Comparison of ENCODE assay signal across 33 mouse cellular contexts in genomic region chr9:25142988-25143387, GRCm38 (mm10). TPM values are rescaled to one million over a fixed set of nuclear protein-coding genes. Genes with fewer than 3 reads are reported as not detected.
A peak's percentile ranks its signal among the peaks of the same experiment; 100 is the strongest.
DNase-seq lines count a peak whose midpoint lies in the region; ATAC-seq and TF ChIP-seq lines count a peak whose summit lies in the region.
"Had no signal": no experiment of that assay in that cellular context is flagged by ENCODE, and none has a peak within 500 bp of the region (broad histone marks: within the 10 kb centered on the region; RNA-seq: fewer than 3 reads in every experiment).

No protein-coding gene starts in this region.

- DNase-seq in liver, embryonic 11.5 days (ENCODE audit: low spot score), result no peak
- DNase-seq in liver, postnatal 0 days, result no peak
- DNase-seq in G1E (ENCODE audit: low spot score), result no peak
- no peak for DNase-seq in heart, adult 2 months
- DNase-seq in natural killer cell, adult 2 months (ENCODE audit: low spot score in 2 of 2), result no peak
- no peak for DNase-seq in c-Kit-positive CD71-positive TER-119-positive erythroid progenitor cells, embryonic 14.5 days (ENCODE audit: low spot score)
- DNase-seq: adrenal gland, adult 2 months; adrenal gland, postnatal 25 days; cerebellum, adult 18-20 months; cerebellum, adult 9-10 months; cerebellum, postnatal 14 days; gastrocnemius, postnatal 25 days; heart, adult 18-20 months; heart, postnatal 14 days; heart, postnatal 4 days had no signal

- TF ChIP-seq EP300 in liver, postnatal 0 days (IDR thresholded peaks at IDR 0.05; ENCODE audit: low read depth), result no peak
- no peak for TF ChIP-seq EP300 in heart, adult 2 months (IDR thresholded peaks at IDR 0.05; ENCODE audit: insufficient read depth, low read depth, low read length)

- no peak for TF ChIP-seq CTCF in liver, postnatal 0 days (IDR thresholded peaks at IDR 0.05; ENCODE audit: low read depth)
- TF ChIP-seq CTCF in G1E (IDR thresholded peaks at IDR 0.05; ENCODE audit: low read depth, low read length), result no peak
- no peak for TF ChIP-seq CTCF in heart, adult 2 months (IDR thresholded peaks at IDR 0.05)

- H3K36me3 ChIP-seq in liver, embryonic 11.5 days (ENCODE audit: control insufficient read depth, insufficient read depth, low read length), result no peaks in the 10 kb centered on the region
- H3K36me3 ChIP-seq in liver, postnatal 0 days (replicated peaks; ENCODE audit: insufficient read depth, low read length), result no peaks in the 10 kb centered on the region
- H3K36me3 ChIP-seq in G1E (replicated peaks), result peaks cover 8% of the 10 kb centered on the region
- H3K36me3 ChIP-seq in heart, adult 2 months (ENCODE audit: control insufficient read depth, insufficient read depth, low read length), result peaks cover 40% of the 10 kb centered on the region
- H3K36me3 ChIP-seq: embryonic facial prominence, embryonic 12.5 days; embryonic facial prominence, embryonic 15.5 days; forebrain, embryonic 12.5 days; heart, embryonic 10.5 days had no signal

- no peak overlapping the region for H3K4me2 ChIP-seq in liver, embryonic 11.5 days
- H3K4me2 ChIP-seq in liver, postnatal 0 days (ENCODE audit: low read depth, low read length), result no peak overlapping the region
- H3K4me2 ChIP-seq: embryonic facial prominence, embryonic 12.5 days; embryonic facial prominence, embryonic 15.5 days; forebrain, embryonic 12.5 days; heart, embryonic 13.5 days; hindbrain, embryonic 14.5 days had no signal

- H3K4me1 ChIP-seq in liver, embryonic 11.5 days (replicated peaks; ENCODE audit: control insufficient read depth, insufficient read depth, low read length), result peaks cover 7% of the 10 kb centered on the region
- peaks cover 16% of the 10 kb centered on the region for H3K4me1 ChIP-seq in liver, postnatal 0 days (ENCODE audit: insufficient read depth)
- peaks cover 50% of the 10 kb centered on the region for H3K4me1 ChIP-seq in G1E (ENCODE audit: insufficient read depth, low read depth, low read length)
- H3K4me1 ChIP-seq in heart, adult 2 months (ENCODE audit: control insufficient read depth, insufficient read depth, low read length), result peaks cover 10% of the 10 kb centered on the region
- H3K4me1 ChIP-seq: embryonic facial prominence, embryonic 12.5 days; embryonic facial prominence, embryonic 15.5 days had no signal

- 76% methylated on average over 1 of the region's 1 CpGs for WGBS in liver, embryonic 11.5 days
- WGBS in liver, postnatal 0 days (ENCODE audit: insufficient replicate concordance), result 61% methylated on average over 1 of the region's 1 CpGs
- WGBS in heart, adult 2 months, result 93% methylated on average over 1 of the region's 1 CpGs

- peak; percentile 49 for ATAC-seq in liver, embryonic 11.5 days (replicated peaks; ENCODE audit: low FRiP score)
- no peak for ATAC-seq in liver, postnatal 0 days
- peak; percentile 35; the same call in 1 of the 2 replicates for ATAC-seq in G1E (ENCODE audit: extremely low read depth, insufficient number of reproducible peaks, low FRiP score, poor library complexity, severe bottlenecking)
- ATAC-seq in erythroid progenitor cell, adult 5-6 weeks (replicated peaks; ENCODE audit: low FRiP score, poor library complexity, severe bottlenecking), result 0 out of 2 replicates have a peak, but pooled peaks have one; percentile 53
- ATAC-seq: CD4-positive, CD25-positive, alpha-beta regulatory T cell, adult 4 months; forebrain, embryonic 16.5 days; hindbrain, postnatal 0 days; inflammation-experienced regulatory T-cells, adult 6 months; intestine, embryonic 16.5 days had no signal

- no peak for TF ChIP-seq POLR2A in heart, adult 2 months (IDR thresholded peaks at IDR 0.05; ENCODE audit: insufficient read depth, low read depth, low read length)

- no peak overlapping the region for H3K27ac ChIP-seq in liver, embryonic 11.5 days (ENCODE audit: low read depth, low read length)
- H3K27ac ChIP-seq in liver, postnatal 0 days (ENCODE audit: low read depth), result no peak overlapping the region
- H3K27ac ChIP-seq in heart, adult 2 months, result no peak overlapping the region
- H3K27ac ChIP-seq: embryonic facial prominence, embryonic 12.5 days; embryonic facial prominence, embryonic 15.5 days; forebrain, embryonic 12.5 days; heart, embryonic 10.5 days; heart, embryonic 13.5 days; hindbrain, embryonic 14.5 days; hindbrain, postnatal 0 days had no signal

- no peak overlapping the region for H3K4me3 ChIP-seq in liver, embryonic 11.5 days (ENCODE audit: low read depth, low read length)
- no peak overlapping the region for H3K4me3 ChIP-seq in liver, postnatal 0 days (ENCODE audit: low read depth, low read length)
- no peak overlapping the region for H3K4me3 ChIP-seq in G1E (ENCODE audit: low read depth, low read length)
- H3K4me3 ChIP-seq in heart, adult 2 months, result no peak overlapping the region
- H3K4me3 ChIP-seq: embryonic facial prominence, embryonic 12.5 days; embryonic facial prominence, embryonic 15.5 days; forebrain, embryonic 12.5 days; heart, embryonic 10.5 days; heart, embryonic 13.5 days had no signal

- peaks cover 3% of the 10 kb centered on the region for H3K79me2 ChIP-seq in heart, adult 2 months (replicated peaks; ENCODE audit: control insufficient read depth, insufficient read depth, low read length)

- H3K9me3 ChIP-seq in liver, embryonic 11.5 days (ENCODE audit: control insufficient read depth, low read length), result no peaks in the 10 kb centered on the region
- no peaks in the 10 kb centered on the region for H3K9me3 ChIP-seq in liver, postnatal 0 days (ENCODE audit: low read length)
- no peaks in the 10 kb centered on the region for H3K9me3 ChIP-seq in G1E (replicated peaks)
- H3K9me3 ChIP-seq: embryonic facial prominence, embryonic 12.5 days; embryonic facial prominence, embryonic 15.5 days; forebrain, embryonic 12.5 days; heart, embryonic 10.5 days; heart, embryonic 13.5 days had no signal

- no peaks in the 10 kb centered on the region for H3K27me3 ChIP-seq in liver, embryonic 11.5 days (replicated peaks; ENCODE audit: control insufficient read depth, insufficient read depth, low read length)
- H3K27me3 ChIP-seq in liver, postnatal 0 days (ENCODE audit: insufficient read depth, low read length), result no peaks in the 10 kb centered on the region
- H3K27me3 ChIP-seq in G1E (ENCODE audit: insufficient read depth, low read length), result no peaks in the 10 kb centered on the region
- H3K27me3 ChIP-seq in heart, adult 2 months (ENCODE audit: control insufficient read depth, insufficient read depth, low read length), result no peaks in the 10 kb centered on the region
- H3K27me3 ChIP-seq: embryonic facial prominence, embryonic 12.5 days; embryonic facial prominence, embryonic 15.5 days; forebrain, embryonic 12.5 days; heart, embryonic 13.5 days had no signal

- no peak overlapping the region for H3K9ac ChIP-seq in liver, embryonic 11.5 days (ENCODE audit: low read depth, low read length)
- H3K9ac ChIP-seq in liver, postnatal 0 days (replicated peaks), result no peak overlapping the region
- no peak overlapping the region for H3K9ac ChIP-seq in heart, adult 2 months (ENCODE audit: low read depth, low read length)
- H3K9ac ChIP-seq: embryonic facial prominence, embryonic 12.5 days; embryonic facial prominence, embryonic 15.5 days; forebrain, embryonic 12.5 days; heart, embryonic 13.5 days; hindbrain, embryonic 14.5 days had no signal

- intact Hi-C loops in heart, adult 2 months (cut with DNase I), result no loop called here

RNA-seq across cellular contexts. Expression of gene Herpud2, which starts 8.6 kb away (rescaled TPM):
- 23.2 and 27.0 TPM in 2 replicates for polyA plus RNA-seq in liver, embryonic 11.5 days (2014; fragmentation: Nextera tagmentation; extraction: Ambion mirVana)
- 12.7 and 13.7 TPM in 2 replicates for polyA plus RNA-seq in liver, postnatal 0 days (2015; fragmentation: Nextera tagmentation; extraction: Ambion mirVana)
- total RNA-seq in G1E (2014; fragmentation: Nextera tagmentation) (35.3 and 46.9 TPM in 2 replicates), G1E (2017) (13.7 and 14.0 TPM in 2 replicates)
- 15.6 and 19.2 TPM in 2 replicates for polyA plus RNA-seq in G1E (2012)
- total RNA-seq in erythroid progenitor cell, adult 5-6 weeks (2015; ENCODE audit: low replicate concordance), result 27.0 and 38.6 TPM in 2 replicates
- 22.3 and 26.6 TPM in 2 replicates for total RNA-seq in erythroid progenitor cell, adult 5-6 weeks (2017; ENCODE audit: low replicate concordance)
- 10 to 100 TPM; 34.6 to 38.9 TPM for total RNA-seq in heart, adult 2 months (2021)
- polyA plus RNA-seq in heart, adult 2 months (2012; rRNA removed), result 24.9 and 27.1 TPM in 2 replicates

RNA-seq across cellular contexts. Expression of gene Gm10181, which starts 53.8 kb away (rescaled TPM):
- polyA plus RNA-seq in liver, embryonic 11.5 days (2014; fragmentation: Nextera tagmentation; extraction: Ambion mirVana), result not detected in 2 replicates
- polyA plus RNA-seq in liver, postnatal 0 days (2015; fragmentation: Nextera tagmentation; extraction: Ambion mirVana), result not detected in 2 replicates
- not detected in 2 replicates for total RNA-seq in G1E (2014; fragmentation: Nextera tagmentation)
- total RNA-seq in G1E (2017), result not detected in 2 replicates
- polyA plus RNA-seq in G1E (2012), result not detected in 2 replicates
- not detected in 2 replicates for total RNA-seq in erythroid progenitor cell, adult 5-6 weeks (2015; ENCODE audit: low replicate concordance)
- not detected in 2 replicates for total RNA-seq in erythroid progenitor cell, adult 5-6 weeks (2017; ENCODE audit: low replicate concordance)
- total RNA-seq in heart, adult 2 months (2021), result not detected
- not detected in 2 replicates for polyA plus RNA-seq in heart, adult 2 months (2012; rRNA removed)
- total RNA-seq: adrenal gland, adult 2 months; adrenal gland, postnatal 25 days; gastrocnemius, adult 8-10 months; gastrocnemius, postnatal 25 days; heart, adult 18-20 months; heart, postnatal 14 days; heart, postnatal 4 days; hindbrain, postnatal 0 days had no signal
- polyA plus RNA-seq: adrenal gland, adult 2 months; brain, embryonic 14.5 days; C2C12; CD4-positive, CD25-positive, alpha-beta regulatory T cell, adult 4 months; embryonic facial prominence, embryonic 12.5 days; embryonic facial prominence, embryonic 15.5 days; forebrain, embryonic 12.5 days; forebrain, embryonic 16.5 days; gonadal fat pad, adult 2 months; heart, embryonic 10.5 days; heart, embryonic 13.5 days; heart, embryonic 16.5 days; hindbrain, embryonic 11.5 days; hindbrain, embryonic 14.5 days; hindbrain, postnatal 0 days; inflammation-experienced regulatory T-cells, adult 6 months; intestine, embryonic 16.5 days had no signal
